9 mouse cellular contexts compared by ENCODE assay signal in genomic region chr1:181020756-181021487, GRCm38 (mm10). TPM values are rescaled to one million over a fixed set of nuclear protein-coding genes. Genes with fewer than 3 reads are reported as not detected.
DNase-seq lines count a peak whose midpoint lies in the region; ATAC-seq and TF ChIP-seq lines count a peak whose summit lies in the region.
"Had no signal": no experiment of that assay in that cellular context is flagged by ENCODE, and none has a peak within 500 bp of the region (broad histone marks: within the 10 kb centered on the region; RNA-seq: fewer than 3 reads in every experiment).

Ephx1 (minus strand) TSS chr1:181020904.

- no peak within 1 kb of the TSS for H3K9ac ChIP-seq in stomach, embryonic 16.5 days (ENCODE audit: low read length)
- H3K9ac ChIP-seq in forebrain, embryonic 12.5 days = no peak within 1 kb of the TSS
- H3K9ac ChIP-seq: liver, embryonic 15.5 days had no signal

- no peak within 1 kb of the TSS for H3K4me2 ChIP-seq in stomach, embryonic 16.5 days (ENCODE audit: low read depth, low read length)
- no peak within 1 kb of the TSS for H3K4me2 ChIP-seq in forebrain, embryonic 12.5 days
- H3K4me2 ChIP-seq: liver, embryonic 15.5 days had no signal

- H3K27ac ChIP-seq in thymus, adult 2 months (ENCODE audit: control insufficient read depth, insufficient read depth, low read length) = no peak within 1 kb of the TSS
- no peak within 1 kb of the TSS for H3K27ac ChIP-seq in stomach, embryonic 16.5 days (ENCODE audit: low read length)
- H3K27ac ChIP-seq in forebrain, embryonic 12.5 days = no peak within 1 kb of the TSS
- H3K27ac ChIP-seq: liver, embryonic 15.5 days had no signal

- no peaks in the 10 kb centered on the region for H3K9me3 ChIP-seq in stomach, embryonic 16.5 days (replicated peaks; ENCODE audit: control insufficient read depth, low read length)
- no peaks in the 10 kb centered on the region for H3K9me3 ChIP-seq in forebrain, embryonic 12.5 days
- H3K9me3 ChIP-seq: liver, embryonic 15.5 days had no signal

- 83% methylated on average over 5 of the region's 5 CpGs for WGBS in thymus, adult 2 months
- 52% methylated on average over 5 of the region's 5 CpGs for WGBS in stomach, embryonic 16.5 days
- 63% methylated on average over 5 of the region's 5 CpGs for WGBS in forebrain, embryonic 12.5 days

- no peak for TF ChIP-seq CTCF in thymus, adult 2 months (IDR thresholded peaks at IDR 0.05; ENCODE audit: borderline replicate concordance, control insufficient read depth, extremely low read depth, insufficient read depth, low read length, poor library complexity)

- peaks cover 10% of the 10 kb centered on the region for H3K4me1 ChIP-seq in thymus, adult 2 months (replicated peaks; ENCODE audit: control insufficient read depth, insufficient read depth, low read length)
- H3K4me1 ChIP-seq in stomach, embryonic 16.5 days (ENCODE audit: control insufficient read depth, insufficient read depth, low read length) = peaks cover 9% of the 10 kb centered on the region
- H3K4me1 ChIP-seq in forebrain, embryonic 12.5 days = peaks cover 9% of the 10 kb centered on the region; the same call in 1 of the 2 replicates

- no peak for ATAC-seq in stomach, embryonic 16.5 days (ENCODE audit: insufficient read depth, low FRiP score)
- no peak for ATAC-seq in forebrain, embryonic 12.5 days (ENCODE audit: low FRiP score)

- no peak within 1 kb of the TSS for H3K4me3 ChIP-seq in thymus, adult 2 months (ENCODE audit: control insufficient read depth, insufficient read depth, low read length)
- no peak within 1 kb of the TSS for H3K4me3 ChIP-seq in stomach, embryonic 16.5 days (replicated peaks; ENCODE audit: low read length)
- H3K4me3 ChIP-seq in forebrain, embryonic 12.5 days (replicated peaks) = no peak within 1 kb of the TSS
- H3K4me3 ChIP-seq: liver, embryonic 15.5 days had no signal

- TF ChIP-seq POLR2A in thymus, adult 2 months (IDR thresholded peaks at IDR 0.05; ENCODE audit: control insufficient read depth, extremely low read depth, insufficient read depth, low read length, poor library complexity) = no peak

- H3K27me3 ChIP-seq in thymus, adult 2 months (ENCODE audit: control insufficient read depth, insufficient read depth, low read length) = no peaks in the 10 kb centered on the region
- no peaks in the 10 kb centered on the region for H3K27me3 ChIP-seq in stomach, embryonic 16.5 days (ENCODE audit: control insufficient read depth, insufficient read depth, low read length)
- peaks cover 15% of the 10 kb centered on the region for H3K27me3 ChIP-seq in forebrain, embryonic 12.5 days

- DNase-seq in heart, adult 18-20 months = no peak
- DNase-seq in heart, adult 9 months (ENCODE audit: low spot score in 2 of 2) = no peak
- DNase-seq in thymus, adult 2 months = no peak
- DNase-seq in thymus, postnatal 4 days = no peak
- DNase-seq in heart, postnatal 14 days = no peak
- no peak for DNase-seq in cerebellum, postnatal 14 days

- H3K36me3 ChIP-seq in thymus, adult 2 months (ENCODE audit: control insufficient read depth, insufficient read depth, low read length) = no peaks in the 10 kb centered on the region
- H3K36me3 ChIP-seq in stomach, embryonic 16.5 days (ENCODE audit: control insufficient read depth, insufficient read depth, low read length) = no peaks in the 10 kb centered on the region
- no peaks in the 10 kb centered on the region for H3K36me3 ChIP-seq in forebrain, embryonic 12.5 days (replicated peaks)
- H3K36me3 ChIP-seq: liver, embryonic 15.5 days had no signal

- intact Hi-C loops in heart, postnatal 14 days (cut with DNase I) = loop anchor here (5.0 kb wide), 1 partner anchor 34 kb away; no protein-coding TSS in a partner anchor

RNA-seq across cellular contexts. Expression of gene Ephx1, which starts in this region (rescaled TPM):
- total RNA-seq in heart, adult 18-20 months (2021) = 10 to 100 TPM; 28.7 to 37.5 TPM
- polyA plus RNA-seq in thymus, adult 2 months (2012; rRNA removed) = 33.2 and 39.3 TPM in 2 replicates
- total RNA-seq in heart, postnatal 14 days (2021) = 10 to 100 TPM; 20.7 to 25.9 TPM
- polyA plus RNA-seq in stomach, embryonic 16.5 days (2015; fragmentation: Nextera tagmentation; extraction: Ambion mirVana) = 16.9 and 19.6 TPM in 2 replicates
- polyA plus RNA-seq in forebrain, embryonic 12.5 days (2016; fragmentation: Nextera tagmentation; extraction: Ambion mirVana) = 0.95 and 1.3 TPM in 2 replicates
